Mouse (Mus musculus): ENCODE measurements at regions not wholly inside any gene's neighbourhood (a gene's known extent, or its start where the extent isn't known, plus 50 kb on each side); places are given as distances from the start of the nearest gene placed in this dataset.

- no peak for DNase-seq
These were observed 150.0 kb upstream of the Igsf21 start for GRCm38 (mm10) chr4:140396548-140396947.

GRCm38 (mm10) chr4:140392290-140392689, 145.7 kb upstream of the Igsf21 start:
- DNase-seq: no peak

GRCm38 (mm10) chr4:140390684-140391234, 144.2 kb upstream of the Igsf21 start:
- DNase-seq: no peak

GRCm38 (mm10) chr4:140385686-140386085, 139.1 kb upstream of the Igsf21 start:
- no peak for DNase-seq

- no peak for DNase-seq
These were observed 138.6 kb upstream of the Igsf21 start for GRCm38 (mm10) chr4:140385226-140385625.

- DNase-seq: no peak
These were observed 137.0 kb upstream of the Igsf21 start for GRCm38 (mm10) chr4:140383596-140383995.

- DNase-seq: no peak
These were observed 134.1 kb upstream of the Igsf21 start for GRCm38 (mm10) chr4:140380733-140381132.

- DNase-seq: no peak
These were observed 131.4 kb upstream of the Igsf21 start for GRCm38 (mm10) chr4:140377941-140378340.

- no peak for DNase-seq
These were observed 126.2 kb upstream of the Igsf21 start for GRCm38 (mm10) chr4:140372586-140373325.

- no peak for DNase-seq
These were observed 125.0 kb upstream of the Igsf21 start for GRCm38 (mm10) chr4:140371426-140372213.

GRCm38 (mm10) chr4:140366975-140367680, 120.5 kb upstream of the Igsf21 start:
- DNase-seq: no peak

GRCm38 (mm10) chr4:140358846-140359245, 112.3 kb upstream of the Igsf21 start:
- no peak for DNase-seq

- DNase-seq: peak; percentile 50
These were observed 111.5 kb upstream of the Igsf21 start for GRCm38 (mm10) chr4:140358103-140358502.

- no peak for DNase-seq
These were observed 108.6 kb upstream of the Igsf21 start for GRCm38 (mm10) chr4:140355144-140355550.

GRCm38 (mm10) chr4:140348802-140349201, 102.2 kb upstream of the Igsf21 start:
- no peak for DNase-seq

- DNase-seq: no peak
These were observed 83.6 kb upstream of the Igsf21 start for GRCm38 (mm10) chr4:140330138-140330537.

GRCm38 (mm10) chr4:140326706-140327440, 80.3 kb upstream of the Igsf21 start:
- DNase-seq: no peak

GRCm38 (mm10) chr4:140325677-140326052, 79.1 kb upstream of the Igsf21 start:
- no peak for DNase-seq

GRCm38 (mm10) chr4:140324971-140325676, 78.5 kb upstream of the Igsf21 start:
- no peak for DNase-seq

GRCm38 (mm10) chr4:140320120-140320921, 73.7 kb upstream of the Igsf21 start:
- no peak for DNase-seq

GRCm38 (mm10) chr4:140312635-140313034, 66.1 kb upstream of the Igsf21 start:
- no peak for DNase-seq

Measured in thymus, postnatal 25 days (tissue).